Mouse (Mus musculus): ENCODE measurements around the gene Gnl3l.

DNA sequence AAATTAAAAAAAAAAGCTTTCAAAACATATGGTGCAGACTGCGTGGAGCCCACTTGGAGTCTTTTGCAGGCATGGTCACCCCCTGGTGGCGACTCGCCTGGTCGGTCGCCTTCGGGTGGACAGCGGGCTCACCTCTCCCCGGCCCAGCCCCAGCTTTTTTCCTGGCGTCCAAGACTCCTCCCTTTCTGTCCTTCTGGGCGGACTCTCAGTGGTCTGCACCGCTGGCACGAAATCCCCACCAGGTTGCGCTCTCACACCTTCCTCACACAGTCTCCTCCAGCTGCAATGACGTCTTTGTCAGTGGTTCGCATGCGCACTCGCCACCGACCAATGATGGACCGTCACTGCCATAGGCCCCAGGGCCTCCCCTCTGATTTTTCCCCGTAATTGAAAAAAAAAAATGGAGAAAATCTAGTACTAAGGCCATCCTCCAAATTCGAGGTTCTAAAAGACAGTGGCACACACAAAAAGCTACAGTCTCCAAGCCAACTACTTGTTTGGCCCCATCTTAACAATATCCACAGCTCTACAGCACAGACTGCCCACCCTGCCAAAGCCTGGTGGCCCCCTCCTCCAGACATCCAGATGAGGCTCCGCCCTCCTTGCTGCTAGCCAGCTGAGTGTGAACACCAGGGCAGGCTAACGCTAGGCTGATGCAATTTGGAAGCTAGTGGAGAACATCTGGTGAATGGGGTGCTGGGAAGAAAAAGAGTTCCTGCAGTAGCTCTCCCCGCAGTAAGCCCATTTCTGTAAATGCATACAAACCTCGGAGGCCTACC, 60.4 kb downstream of the Gnl3l start:
- peak; percentile 24; the same call in 1 of the 2 replicates for TF ChIP-seq CTCF (IDR thresholded peaks at IDR 0.05; ENCODE audit: control insufficient read depth, insufficient read depth, insufficient replicate concordance, low read depth, low read length)
- TF ChIP-seq POLR2A (IDR thresholded peaks at IDR 0.05; ENCODE audit: control insufficient read depth, low read depth, low read length), result no peak

Measured in testis, adult 2 months (tissue).